Mouse (Mus musculus) myocyte (in vitro differentiated cells): Measurements from ENCODE around the gene Ptrh1.

Experiments used
- E2F4 ChIP-seq: IDR thresholded peaks from one replicate; pipeline ENCODE4 v1.6.1; 2011; ENCODE audit warnings: mild to moderate bottlenecking, control low read depth, moderate library complexity; ENCODE audit not compliant: insufficient read depth
- MYOD1 ChIP-seq, 3 experiments: IDR thresholded peaks; one replicate each; pipeline ENCODE4 v1.6.1; 2011; ENCODE audit warnings: control low read depth in 2 of 3, low read depth in 2 of 3, mild to moderate bottlenecking in 2 of 3, moderate library complexity in 1 of 3; ENCODE audit not compliant: insufficient read length in 2 of 3, control insufficient read depth in 1 of 3
- POLR2A ChIP-seq: IDR thresholded peaks from one replicate; pipeline ENCODE4 v1.6.1; 2011; ENCODE audit warnings: low read depth, mild to moderate bottlenecking, control low read depth, moderate library complexity; ENCODE audit not compliant: insufficient read length
- REST ChIP-seq: IDR thresholded peaks from one replicate; pipeline ENCODE4 v1.6.1; 2011; ENCODE audit warnings: mild to moderate bottlenecking, control low read depth, moderate library complexity; ENCODE audit not compliant: insufficient read depth, insufficient read length
- TCF12 ChIP-seq: IDR thresholded peaks from one replicate; pipeline ENCODE4 v1.6.1; 2011; ENCODE audit warnings: mild to moderate bottlenecking, control low read depth; ENCODE audit not compliant: poor library complexity, insufficient read depth, severe bottlenecking
- USF1 ChIP-seq: IDR thresholded peaks from one replicate; pipeline ENCODE4 v1.6.1; 2011; ENCODE audit warnings: low read depth, mild to moderate bottlenecking, control low read depth, moderate library complexity

GRCm38 (mm10) chr2:32730854-32731253, 44.7 kb upstream of the Ptrh1 start:
- TF ChIP-seq POLR2A (no peak), MYOD1 (IDR thresholded peaks at IDR 0.05; ENCODE audit: control insufficient read depth in 1 of 3, insufficient read length in 2 of 3, low read depth in 2 of 3) (no peak), USF1 (no peak), REST (no peak), E2F4 (no peak), TCF12 (no peak)
